Mouse (Mus musculus): ENCODE results near the gene Vmn1r222. TPM values are rescaled to one million over a fixed set of nuclear protein-coding genes. Genes with fewer than 3 reads are reported as not detected.

Gene Vmn1r222
- total and polyA plus RNA-seq, 2 experiments from 2014 or later: not detected

GRCm38 (mm10) chr13:23187875-23188274 is 47.9 kb downstream of the Vmn1r222 start, which contains the start of gene Vmn1r220:
Gene Vmn1r220 (minus strand): TSS chr13:23187975.
- 78% methylated on average over 2 of the region's 2 CpGs for WGBS
- no peak within 1 kb of the TSS for H3K4me2 ChIP-seq (ENCODE audit: low read depth, low read length)
- TF ChIP-seq CTCF (IDR thresholded peaks at IDR 0.05; ENCODE audit: low read depth) (no peak), EP300 (IDR thresholded peaks at IDR 0.05; ENCODE audit: low read depth) (no peak)
- H3K36me3 ChIP-seq (replicated peaks; ENCODE audit: control insufficient read depth, insufficient read depth, low read length): no peaks in the 10 kb centered on the region
- no peaks in the 10 kb centered on the region for H3K9me3 ChIP-seq (replicated peaks; ENCODE audit: control insufficient read depth, low read length)
- no peak within 1 kb of the TSS for H3K4me3 ChIP-seq (ENCODE audit: low read depth, low read length)
- H3K9ac ChIP-seq (replicated peaks; ENCODE audit: low read depth, low read length): no peak within 1 kb of the TSS
- ATAC-seq (ENCODE audit: insufficient read depth, low read depth): no peak
- H3K27ac ChIP-seq (ENCODE audit: low read depth): no peak within 1 kb of the TSS
- no peaks in the 10 kb centered on the region for H3K4me1 ChIP-seq (ENCODE audit: control insufficient read depth, insufficient read depth)
- H3K27me3 ChIP-seq (ENCODE audit: control insufficient read depth, insufficient read depth, low read length): no peaks in the 10 kb centered on the region
- DNase-seq (ENCODE audit: low spot score): no peak

Other genes with a start within 250 kb of the Vmn1r222 start
- not detected in 2 replicates for gene Vmn1r213, start 228.3 kb downstream of the Vmn1r222 start, total RNA-seq (2014; rRNA removed; ENCODE audit: low replicate concordance)
- gene Vmn1r213, start 228.3 kb downstream of the Vmn1r222 start, polyA plus RNA-seq (2015; fragmentation: Nextera tagmentation; extraction: Ambion mirVana): not detected in 2 replicates
- not detected in 2 replicates for gene Vmn1r214, start 205.5 kb downstream of the Vmn1r222 start, total RNA-seq (2014; rRNA removed; ENCODE audit: low replicate concordance)
- not detected in 2 replicates for gene Vmn1r214, start 205.5 kb downstream of the Vmn1r222 start, polyA plus RNA-seq (2015; fragmentation: Nextera tagmentation; extraction: Ambion mirVana)
- not detected in 2 replicates for gene Vmn1r215, start 167.9 kb downstream of the Vmn1r222 start, total RNA-seq (2014; rRNA removed; ENCODE audit: low replicate concordance)
- gene Vmn1r215, start 167.9 kb downstream of the Vmn1r222 start, polyA plus RNA-seq (2015; fragmentation: Nextera tagmentation; extraction: Ambion mirVana): not detected in 2 replicates
- gene Vmn1r217, start 117.7 kb downstream of the Vmn1r222 start, total RNA-seq (2014; rRNA removed; ENCODE audit: low replicate concordance): not detected in 2 replicates
- not detected in 2 replicates for gene Vmn1r217, start 117.7 kb downstream of the Vmn1r222 start, polyA plus RNA-seq (2015; fragmentation: Nextera tagmentation; extraction: Ambion mirVana)
- not detected in 2 replicates for gene Vmn1r218, start 102.8 kb downstream of the Vmn1r222 start, total RNA-seq (2014; rRNA removed; ENCODE audit: low replicate concordance)
- not detected in 2 replicates for gene Vmn1r218, start 102.8 kb downstream of the Vmn1r222 start, polyA plus RNA-seq (2015; fragmentation: Nextera tagmentation; extraction: Ambion mirVana)
- gene Vmn1r219, start 76.6 kb downstream of the Vmn1r222 start, total RNA-seq (2014; rRNA removed; ENCODE audit: low replicate concordance): not detected in 2 replicates
- not detected in 2 replicates for gene Vmn1r219, start 76.6 kb downstream of the Vmn1r222 start, polyA plus RNA-seq (2015; fragmentation: Nextera tagmentation; extraction: Ambion mirVana)
- gene Vmn1r220, start 48.0 kb downstream of the Vmn1r222 start, total RNA-seq (2014; rRNA removed; ENCODE audit: low replicate concordance): not detected in 2 replicates
- gene Vmn1r220, start 48.0 kb downstream of the Vmn1r222 start, polyA plus RNA-seq (2015; fragmentation: Nextera tagmentation; extraction: Ambion mirVana): not detected in 2 replicates
- gene Vmn1r221, start 21.8 kb downstream of the Vmn1r222 start, total RNA-seq (2014; rRNA removed; ENCODE audit: low replicate concordance): not detected in 2 replicates
- not detected in 2 replicates for gene Vmn1r221, start 21.8 kb downstream of the Vmn1r222 start, polyA plus RNA-seq (2015; fragmentation: Nextera tagmentation; extraction: Ambion mirVana)
- not detected in 2 replicates for gene Vmn1r223, start 11.2 kb upstream of the Vmn1r222 start, total RNA-seq (2014; rRNA removed; ENCODE audit: low replicate concordance)
- gene Vmn1r223, start 11.2 kb upstream of the Vmn1r222 start, polyA plus RNA-seq (2015; fragmentation: Nextera tagmentation; extraction: Ambion mirVana): not detected in 2 replicates
- 10.0 and 11.9 TPM in 2 replicates for gene Zfp322a, start 133.3 kb upstream of the Vmn1r222 start, total RNA-seq (2014; rRNA removed; ENCODE audit: low replicate concordance)
- gene Zfp322a, start 133.3 kb upstream of the Vmn1r222 start, polyA plus RNA-seq (2015; fragmentation: Nextera tagmentation; extraction: Ambion mirVana): 27.0 and 28.1 TPM in 2 replicates
- gene Abt1, start 187.9 kb upstream of the Vmn1r222 start, total RNA-seq (2014; rRNA removed; ENCODE audit: low replicate concordance): 6.7 and 7.4 TPM in 2 replicates
- 6.8 and 7.2 TPM in 2 replicates for gene Abt1, start 187.9 kb upstream of the Vmn1r222 start, polyA plus RNA-seq (2015; fragmentation: Nextera tagmentation; extraction: Ambion mirVana)
- 0.27 TPM in 1 of 2 replicates, not detected in the other for gene Btn1a1, start 230.0 kb upstream of the Vmn1r222 start, total RNA-seq (2014; rRNA removed; ENCODE audit: low replicate concordance)
- gene Btn1a1, start 230.0 kb upstream of the Vmn1r222 start, polyA plus RNA-seq (2015; fragmentation: Nextera tagmentation; extraction: Ambion mirVana): 0.14 and 0.18 TPM in 2 replicates

Data from heart, postnatal 0 days (tissue).